Mouse (Mus musculus) liver, embryonic 14.5 days (tissue): Measurements from ENCODE around the gene Gramd4.

ENCODE experiments used
- CTCF ChIP-seq: IDR thresholded peaks from 2 replicates; pipeline ENCODE4 v1.5.1; 2016; ENCODE audit warnings: antibody characterized with exemption, low read depth, control low read depth
- EP300 ChIP-seq: IDR thresholded peaks from 2 replicates; pipeline ENCODE4 v1.6.1; 2016; ENCODE audit warnings: antibody characterized with exemption, low read depth

- TF ChIP-seq CTCF (no peak), EP300 (no peak)
Observed at GRCm38 (mm10) chr15:86076378-86076777, 18.9 kb downstream of the Gramd4 start.
